Mouse (Mus musculus) small intestine, adult 2 months (tissue): ENCODE results near the gene Dnaja4.

Experiments used
- CTCF ChIP-seq: fragments of 200-500 bp; IDR thresholded peaks from 2 replicates; pipeline ENCODE4 v1.5.1; 2012; ENCODE audit warnings: low read depth, mild to moderate bottlenecking, control low read depth, inconsistent platforms, low read length, moderate library complexity, mixed read lengths; ENCODE audit not compliant: insufficient replicate concordance, insufficient read length; ENCODE audit errors: extremely low read depth
- POLR2A ChIP-seq: fragments of 200-500 bp; IDR thresholded peaks from 2 replicates; pipeline ENCODE4 v1.6.1; 2012; ENCODE audit warnings: low read depth, mild to moderate bottlenecking, control low read depth, inconsistent platforms, low read length, moderate library complexity

DNA sequence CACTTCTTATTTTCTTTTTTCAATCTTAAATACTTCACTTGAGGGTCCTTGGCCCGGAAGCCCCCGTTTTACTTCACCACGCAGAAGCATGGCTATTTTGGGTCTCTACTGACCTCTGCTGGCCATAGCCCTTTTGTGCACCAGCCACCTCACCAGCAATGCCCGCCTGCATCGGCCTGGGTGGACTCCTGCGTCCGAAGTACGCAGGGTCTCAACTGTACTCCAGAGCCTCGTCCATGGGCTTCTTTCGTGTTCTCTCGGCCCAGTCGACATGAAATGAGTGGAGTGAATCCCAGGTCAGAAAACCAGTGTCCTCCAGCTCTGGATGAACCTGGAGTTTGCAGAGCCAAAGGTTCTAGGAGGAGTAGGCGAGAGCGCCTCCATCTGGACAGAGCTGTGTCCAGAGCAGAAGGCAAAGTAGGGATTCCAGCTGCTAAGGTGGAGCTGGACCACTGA, 22.1 kb upstream of the Dnaja4 start:
- TF ChIP-seq CTCF (peak; percentile 82; the same call in 1 of the 2 replicates), POLR2A (no peak)
